Mouse (Mus musculus): ENCODE measurements around the gene Neu1.

Gene Neu1

DNA sequence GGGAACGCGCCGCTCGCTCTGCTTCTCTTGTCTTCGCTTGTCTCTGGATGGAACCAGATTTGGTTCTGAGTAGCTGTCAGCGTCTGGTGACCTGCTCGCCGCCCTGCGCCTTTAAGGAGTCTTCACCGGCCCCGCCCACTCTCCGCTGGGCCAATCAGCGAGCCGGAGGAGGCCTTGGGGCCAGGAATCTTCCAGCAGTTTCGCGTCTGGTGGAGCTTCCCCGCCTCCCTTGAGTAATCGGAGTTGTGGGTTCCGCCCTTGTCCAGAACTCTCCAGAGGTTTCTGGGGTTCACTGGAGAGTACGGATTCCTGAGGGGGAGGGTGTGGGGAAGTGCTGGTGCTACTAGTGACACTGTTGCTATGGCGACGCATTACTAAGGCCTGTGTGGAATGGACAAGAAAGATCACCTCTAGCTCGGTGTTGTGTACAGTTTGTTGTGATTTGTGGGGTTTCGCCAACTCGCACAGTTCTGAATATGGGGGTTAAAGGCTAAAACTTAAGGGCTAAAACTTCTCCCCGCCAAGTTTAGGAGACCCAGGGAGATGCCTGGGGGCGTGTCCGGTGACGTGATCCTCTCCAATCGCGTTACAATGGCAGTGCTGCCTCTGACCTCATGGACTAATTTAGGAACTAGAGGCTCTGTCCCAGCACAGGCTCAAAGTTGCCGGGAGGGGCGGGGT lies 41.2 kb downstream of the Neu1 start, which contains the start of the genes Hspa1a and Hspa1l:
Gene Hspa1a (minus strand): TSS at position 88 of the 681 bp plus-strand sequence.
Gene Hspa1l (plus strand): TSS at position 635 of the 681 bp plus-strand sequence.
- DNase-seq = peak; percentile 83

GRCm38 (mm10) chr17:34975581-34976492 lies 44.8 kb downstream of the Neu1 start:
- DNase-seq = no peak

- DNase-seq = no peak
Measured at GRCm38 (mm10) chr17:34977000-34977399, 45.9 kb downstream of the Neu1 start.

DNA sequence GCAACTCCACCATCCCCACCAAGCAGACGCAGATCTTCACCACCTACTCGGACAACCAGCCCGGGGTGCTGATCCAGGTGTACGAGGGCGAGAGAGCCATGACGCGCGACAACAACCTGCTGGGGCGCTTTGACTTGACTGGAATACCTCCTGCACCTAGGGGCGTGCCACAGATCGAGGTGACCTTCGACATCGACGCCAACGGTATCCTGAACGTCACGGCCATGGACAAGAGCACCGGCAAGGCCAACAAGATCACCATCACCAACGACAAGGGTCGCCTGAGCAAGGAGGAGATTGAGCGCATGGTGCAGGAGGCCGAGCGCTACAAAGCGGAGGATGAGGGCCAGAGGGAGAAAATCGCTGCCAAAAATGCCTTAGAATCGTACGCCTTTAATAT lies 47.2 kb downstream of the Neu1 start:
- DNase-seq = no peak

GRCm38 (mm10) chr17:34979631-34980030 lies 48.6 kb downstream of the Neu1 start:
- no peak for DNase-seq

DNA sequence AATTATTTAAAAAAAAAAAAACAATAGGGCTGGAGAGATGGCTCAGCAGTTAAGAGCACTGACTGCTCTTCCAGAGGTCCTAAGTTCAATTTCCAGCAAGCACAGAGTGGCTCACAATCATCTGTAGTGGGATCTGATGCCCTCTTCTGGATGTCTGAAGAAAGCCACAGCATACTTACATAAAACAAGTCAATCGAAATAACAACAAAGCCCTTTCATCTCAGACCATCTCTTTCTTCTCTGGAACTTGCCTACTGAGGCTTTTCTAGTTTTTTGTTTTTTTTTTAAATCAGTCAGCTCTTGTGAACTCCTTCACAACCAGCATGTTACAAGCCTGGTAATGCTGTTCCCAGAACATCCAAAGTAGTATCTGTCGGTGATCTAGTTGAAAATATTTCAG lies 49.6 kb downstream of the Neu1 start:
- DNase-seq = peak; percentile 48

DNA sequence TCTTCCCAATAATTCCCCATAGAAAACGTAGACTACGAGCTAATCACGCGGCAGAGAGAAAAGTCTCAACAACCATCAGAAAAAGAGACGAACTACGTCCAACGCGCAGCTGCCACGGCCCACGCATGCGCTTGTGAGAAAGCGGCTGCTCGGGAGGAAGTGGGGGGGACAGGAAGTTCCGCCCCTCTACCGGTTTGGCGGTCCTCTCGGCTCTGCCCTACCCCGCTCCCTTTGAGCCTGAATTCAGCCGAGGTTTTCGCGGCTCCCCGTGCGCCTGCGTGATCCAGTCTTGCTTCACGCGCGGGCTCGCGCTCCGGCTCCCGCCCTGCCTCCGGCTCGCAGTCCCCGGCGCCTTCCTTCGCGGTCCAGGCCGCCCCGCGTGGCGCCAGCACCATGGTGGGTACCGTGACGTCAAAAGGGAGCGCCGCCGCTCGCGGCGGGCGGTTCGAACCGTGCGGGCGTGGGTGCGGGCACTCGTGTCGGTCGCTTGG lies 50.7 kb downstream of the Neu1 start, which contains the start of gene Lsm2:
Gene Lsm2 (plus strand): TSS at position 173 of the 491 bp plus-strand sequence.
- peak; percentile 93 for DNase-seq

DNA sequence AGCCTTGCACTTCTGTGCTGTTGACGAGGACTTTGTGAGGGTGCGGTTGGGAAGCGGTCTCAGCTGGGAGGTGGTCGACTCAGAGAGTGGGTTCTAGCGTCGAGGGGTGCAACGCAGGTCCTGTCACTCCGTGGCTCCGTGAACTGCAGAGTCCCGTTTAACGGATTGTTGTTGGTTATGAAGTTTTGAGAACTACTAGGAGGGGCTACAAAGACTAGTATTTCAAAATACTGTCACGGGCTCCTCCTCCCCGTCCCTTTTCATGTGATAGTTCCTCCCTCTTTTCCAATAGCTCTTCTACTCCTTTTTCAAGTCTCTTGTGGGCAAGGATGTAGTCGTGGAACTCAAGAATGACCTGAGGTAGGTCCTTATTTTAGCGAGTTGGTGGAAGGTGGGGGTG lies 51.3 kb downstream of the Neu1 start:
- no peak for DNase-seq

- no peak for DNase-seq
Measured at GRCm38 (mm10) chr17:34984218-34984617, 53.2 kb downstream of the Neu1 start.
